Mouse (Mus musculus): ENCODE results near the gene Cdc16.
"Not testable (repeated sequence)": the region's sequence is repeated elsewhere in the genome, so short reads cannot be mapped to it uniquely, and the experiment has no call there.

DNA sequence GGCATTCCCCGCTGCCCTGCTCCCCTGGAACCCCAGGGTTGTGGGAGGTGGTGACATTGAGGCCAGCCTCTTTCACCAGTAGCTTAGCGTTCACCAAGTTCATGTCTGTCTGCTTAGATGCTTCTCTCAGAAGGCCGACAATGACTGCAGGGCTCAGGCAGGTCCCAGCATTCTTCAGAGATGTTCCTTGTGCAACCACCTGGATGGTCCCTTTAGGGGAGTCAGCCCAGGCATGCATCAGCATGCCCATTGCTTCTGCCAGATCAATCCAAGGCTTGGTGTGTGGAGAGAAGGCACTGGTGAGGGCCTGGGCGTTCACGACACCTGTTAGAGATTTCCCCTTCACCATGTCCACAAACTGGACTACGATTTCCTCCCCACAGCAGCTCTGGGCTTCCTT lies 11.3 kb upstream of the Cdc16 start:
- TF ChIP-seq CTCF, EP300 (IDR thresholded peaks at IDR 0.05): not testable (repeated sequence)
